Mouse (Mus musculus) liver, adult 2 months (tissue): ENCODE results near the gene Pbxip1.

ENCODE experiments used
- CTCF ChIP-seq: fragments of 200-500 bp; IDR thresholded peaks from 2 replicates; pipeline ENCODE4 v1.5.1; 2011; ENCODE audit warnings: low read depth, low read length, control low read depth
- POLR2A ChIP-seq: fragments of 200-500 bp; IDR thresholded peaks from 2 replicates; pipeline ENCODE4 v1.6.1; 2011; ENCODE audit warnings: low read length, control low read depth; ENCODE audit not compliant: insufficient read depth; ENCODE audit errors: extremely low read depth

- TF ChIP-seq CTCF, result no peak
- no peak for TF ChIP-seq POLR2A
Observed at GRCm38 (mm10) chr3:89395419-89395805, 41.1 kb upstream of the Pbxip1 start.
